Mouse (Mus musculus) yolk sac, embryonic 10.5 days (tissue): ENCODE results near the gene Ott.
"Not testable (repeated sequence)": the region's sequence is repeated elsewhere in the genome, so short reads cannot be mapped to it uniquely, and the experiment has no call there.

Experiments used
- DNase-seq: peaks from one replicate; pipeline ENCODE4 v3.0.0-alpha.2; 2017; ENCODE audit warnings: low spot score

The Ott gene

DNA sequence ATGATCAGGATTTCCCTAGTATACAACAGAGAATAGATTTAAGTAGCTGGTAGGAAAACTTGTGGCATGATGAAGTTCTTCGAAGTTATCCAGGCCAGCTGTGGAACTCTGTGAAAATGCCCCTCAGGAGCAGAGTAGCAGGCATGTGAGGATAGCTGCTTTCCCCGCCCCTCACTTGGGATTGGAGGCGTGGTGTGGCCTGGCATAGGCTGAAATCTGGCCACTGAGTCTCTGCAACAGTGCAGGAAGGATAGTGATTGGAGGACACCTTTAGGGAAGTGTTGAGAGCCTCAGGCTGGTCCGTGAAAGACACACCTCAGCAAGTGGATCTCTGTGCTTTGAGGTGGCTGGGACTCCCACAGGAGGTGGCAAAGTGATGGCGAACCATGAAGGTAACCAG is at the start of gene Ott:
TSS of gene Ott (plus strand) at position 301 of the 400 bp plus-strand sequence.
- DNase-seq: not testable (repeated sequence)
